Mouse (Mus musculus) thymus, adult 2 months (tissue): ENCODE results near the gene Thap8. TPM values are rescaled to one million over a fixed set of nuclear protein-coding genes. Genes with fewer than 3 reads are reported as not detected.

Experiments used
- DNase-seq: peaks from one replicate; pipeline ENCODE4 v3.0.0; 2021
- H3K27ac ChIP-seq: fragments of 200-500 bp; 2 replicates; pipeline ENCODE4 v1.5.1; 2012; ENCODE audit warnings: low read length, control low read depth; ENCODE audit not compliant: control insufficient read depth, insufficient read depth
- H3K27me3 ChIP-seq: fragments of 200-500 bp; 2 replicates; pipeline ENCODE4 v1.6.1; 2012; ENCODE audit warnings: mild to moderate bottlenecking, low read length, moderate library complexity, mixed read lengths; ENCODE audit not compliant: control insufficient read depth, insufficient read depth
- H3K36me3 ChIP-seq: fragments of 200-500 bp; 2 replicates; pipeline ENCODE4 v1.6.1; 2012; ENCODE audit warnings: mild to moderate bottlenecking, low read length, moderate library complexity; ENCODE audit not compliant: control insufficient read depth, insufficient read depth
- H3K4me1 ChIP-seq: fragments of 200-500 bp; replicated peaks from 2 replicates; pipeline ENCODE4 v1.6.1; 2012; ENCODE audit warnings: low read length; ENCODE audit not compliant: control insufficient read depth, insufficient read depth
- H3K4me3 ChIP-seq: fragments of 200-500 bp; 2 replicates; pipeline ENCODE4 v1.5.1; 2012; ENCODE audit warnings: mild to moderate bottlenecking, low read length, control low read depth, moderate library complexity; ENCODE audit not compliant: control insufficient read depth, insufficient read depth
- CTCF ChIP-seq: fragments of 200-500 bp; IDR thresholded peaks from 2 replicates; pipeline ENCODE4 v1.5.1; 2012; ENCODE audit warnings: mild to moderate bottlenecking, control low read depth, low read length, moderate library complexity, borderline replicate concordance; ENCODE audit not compliant: control insufficient read depth, poor library complexity, insufficient read depth; ENCODE audit errors: extremely low read depth
- POLR2A ChIP-seq: fragments of 200-500 bp; IDR thresholded peaks from 2 replicates; pipeline ENCODE4 v1.6.1; 2012; ENCODE audit warnings: mild to moderate bottlenecking, low read length, control low read depth, moderate library complexity; ENCODE audit not compliant: control insufficient read depth, poor library complexity, insufficient read depth; ENCODE audit errors: extremely low read depth
- WGBS: fragments of 180-500 bp; shearing (Covaris S2); methylation state at CpG from one replicate; pipeline ENCODE4 v1.1.7; 2018; 5-methylcytosine and 5-hydroxymethylcytosine counted together
- polyA plus RNA-seq: library from polyadenylated mRNA; depleted of rRNA; stranded (reverse); fragments of >200 nt; gene quantifications from 2 replicates; pipeline ENCODE4 v1.2.3, GENCODE M21; 2012

The Thap8 gene
- polyA plus RNA-seq, 1 experiment = 0.26 TPM

GRCm38 (mm10) chr7:30266780-30267179 lies 13.1 kb upstream of the Thap8 start:
- TF ChIP-seq POLR2A (no peak), CTCF (no peak)
- Histone ChIP-seq H3K27ac (no peak overlapping the region), H3K36me3 (no peaks in the 10 kb centered on the region; the same call in 1 of the 2 replicates), H3K4me3 (no peak overlapping the region), H3K27me3 (no peaks in the 10 kb centered on the region), H3K4me1 (no peaks in the 10 kb centered on the region)
- 98% methylated on average over 3 of the region's 3 CpGs for WGBS
- no peak for DNase-seq

- Histone ChIP-seq H3K27ac (no peak overlapping the region), H3K4me3 (no peak overlapping the region), H3K27me3 (no peaks in the 10 kb centered on the region), H3K36me3 (no peaks in the 10 kb centered on the region; the same call in 1 of the 2 replicates), H3K4me1 (no peaks in the 10 kb centered on the region)
- TF ChIP-seq CTCF = no peak
- TF ChIP-seq POLR2A = no peak
- DNase-seq = no peak
- WGBS = 89% methylated on average over 4 of the region's 4 CpGs
Observed at GRCm38 (mm10) chr7:30269641-30270040, 10.3 kb upstream of the Thap8 start.

GRCm38 (mm10) chr7:30274383-30274782 lies 5.5 kb upstream of the Thap8 start:
- 94% methylated on average over 6 of the region's 6 CpGs for WGBS
- no peaks in the 10 kb centered on the region for H3K27me3 ChIP-seq
- no peaks in the 10 kb centered on the region; the same call in 1 of the 2 replicates for H3K36me3 ChIP-seq
- TF ChIP-seq CTCF (no peak), POLR2A (no peak)
- no peaks in the 10 kb centered on the region for H3K4me1 ChIP-seq
- H3K4me3 ChIP-seq = no peak overlapping the region
- H3K27ac ChIP-seq = no peak overlapping the region
- DNase-seq = no peak

GRCm38 (mm10) chr7:30278911-30279310 lies 983 bp upstream of the Thap8 start:
- no peak overlapping the region for H3K4me3 ChIP-seq
- no peaks in the 10 kb centered on the region for H3K27me3 ChIP-seq
- TF ChIP-seq POLR2A (no peak), CTCF (no peak)
- DNase-seq = no peak
- WGBS = 64% methylated on average over 2 of the region's 2 CpGs
- H3K27ac ChIP-seq = no peak overlapping the region
- H3K36me3 ChIP-seq = no peaks in the 10 kb centered on the region
- H3K4me1 ChIP-seq = peaks cover 9% of the 10 kb centered on the region

- DNase-seq = no peak
- Histone ChIP-seq H3K4me1 (peaks cover 9% of the 10 kb centered on the region), H3K36me3 (no peaks in the 10 kb centered on the region), H3K27ac (no peak overlapping the region), H3K27me3 (no peaks in the 10 kb centered on the region), H3K4me3 (peak overlapping the region; percentile 61)
- 3% methylated on average over 6 of the region's 6 CpGs for WGBS
- no peak for TF ChIP-seq CTCF
- TF ChIP-seq POLR2A = no peak
Observed at GRCm38 (mm10) chr7:30279536-30279935, 358 bp upstream of the Thap8 start.

- DNase-seq = peak; percentile 69
- Histone ChIP-seq H3K4me3 (peak overlapping the region; percentile 59), H3K27me3 (no peaks in the 10 kb centered on the region), H3K4me1 (peaks cover 9% of the 10 kb centered on the region), H3K27ac (peak overlapping the region; percentile 85), H3K36me3 (no peaks in the 10 kb centered on the region)
- TF ChIP-seq CTCF = no peak
- 0 out of 2 replicates have a peak, but pooled peaks have one; percentile 21 for TF ChIP-seq POLR2A
- WGBS = under 1% methylated on average over 20 of the region's 20 CpGs
Observed at GRCm38 (mm10) chr7:30280670-30281138, 810 bp downstream of the Thap8 start.

- Histone ChIP-seq H3K27me3 (no peaks in the 10 kb centered on the region), H3K27ac (no peak overlapping the region), H3K4me1 (peaks cover 9% of the 10 kb centered on the region), H3K36me3 (no peaks in the 10 kb centered on the region), H3K4me3 (no peak overlapping the region)
- DNase-seq = no peak
- WGBS = 87% methylated on average over 4 of the region's 4 CpGs
- no peak for TF ChIP-seq CTCF
- no peak for TF ChIP-seq POLR2A
Observed at GRCm38 (mm10) chr7:30281522-30281921, 1.6 kb downstream of the Thap8 start.
